Mouse (Mus musculus): ENCODE measurements at regions not wholly inside any gene's neighbourhood (a gene's known extent, or its start where the extent isn't known, plus 50 kb on each side); places are given as distances from the start of the nearest gene placed in this dataset.

DNA sequence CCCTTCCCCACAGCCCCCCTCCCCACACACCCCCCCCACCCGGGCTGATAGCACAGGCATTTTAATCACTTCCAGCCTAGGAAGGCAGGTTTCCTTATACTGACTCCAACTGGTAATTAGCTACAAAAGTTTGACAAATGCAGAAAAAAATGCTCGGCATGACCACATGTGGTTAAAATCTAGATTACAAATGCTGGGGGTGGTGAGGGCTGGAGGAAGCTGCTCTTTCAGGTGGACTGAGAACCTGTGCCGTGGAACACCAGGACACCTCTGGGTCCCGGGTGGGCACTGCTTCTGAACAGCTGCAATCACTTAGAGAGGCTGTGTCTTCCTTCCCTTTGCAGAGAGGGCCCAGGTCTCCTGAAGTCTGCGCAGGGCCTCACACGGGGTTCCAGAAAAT, 358.7 kb downstream of the Nuak1 start:
- Histone ChIP-seq H3K4me1 (ENCODE audit: control insufficient read depth in 2 of 2, insufficient read depth in 2 of 2, low read length in 2 of 2) (peaks cover 8 to 15% of the 10 kb centered on the region in 2 experiments), H3K4me3 (ENCODE audit: control insufficient read depth in 1 of 2, insufficient read depth in 1 of 2, low read depth in 1 of 2, low read length in 2 of 2) (no peak overlapping the region), H3K4me2 (ENCODE audit: low read length) (no peak overlapping the region), H3K27me3 (ENCODE audit: control insufficient read depth, insufficient read depth, low read length) (no peaks in the 10 kb centered on the region), H3K9me3 (ENCODE audit: control insufficient read depth, low read length) (peaks cover 7% of the 10 kb centered on the region), H3K27ac (replicated peaks in 1 of 2; ENCODE audit: control insufficient read depth in 1 of 2, insufficient read depth in 1 of 2, low read depth in 2 of 2, low read length in 2 of 2) (no peak overlapping the region), H3K9ac (ENCODE audit: low read length) (no peak overlapping the region), H3K36me3 (ENCODE audit: control insufficient read depth, insufficient read depth, low read length) (no peaks in the 10 kb centered on the region)
- no peak for ATAC-seq (ENCODE audit: insufficient number of reproducible peaks, insufficient read depth, low FRiP score, low read depth)
- 24% methylated on average over 6 of the region's 6 CpGs for WGBS

DNA sequence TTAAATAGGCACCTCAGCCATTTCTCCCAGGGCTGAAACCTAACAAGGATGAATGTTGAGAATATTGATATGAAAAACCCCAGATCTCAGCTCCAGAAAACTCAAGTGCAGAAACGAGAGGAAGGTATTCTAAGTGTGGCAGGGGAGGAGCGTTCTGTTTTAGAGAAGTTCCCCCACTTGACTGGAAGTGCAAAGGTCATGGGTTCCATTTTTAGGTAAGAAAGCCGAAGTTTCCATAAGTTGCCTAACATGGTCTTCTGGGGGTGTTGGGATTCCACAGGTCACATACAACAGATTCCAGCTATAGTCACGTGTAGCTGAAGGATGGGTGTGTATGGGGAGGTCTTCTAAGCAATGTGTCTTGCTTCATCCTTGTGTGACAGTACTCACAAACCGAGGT, 352.9 kb downstream of the Nuak1 start:
- Histone ChIP-seq H3K4me2 (ENCODE audit: low read length) (no peak overlapping the region), H3K27ac (replicated peaks in 1 of 2; ENCODE audit: control insufficient read depth in 1 of 2, insufficient read depth in 1 of 2, low read depth in 2 of 2, low read length in 2 of 2) (no peak overlapping the region), H3K27me3 (ENCODE audit: control insufficient read depth, insufficient read depth, low read length) (no peaks in the 10 kb centered on the region), H3K36me3 (ENCODE audit: control insufficient read depth, insufficient read depth, low read length) (no peaks in the 10 kb centered on the region), H3K4me1 (ENCODE audit: control insufficient read depth in 2 of 2, insufficient read depth in 2 of 2, low read length in 2 of 2) (no peaks in the 10 kb centered on the region), H3K9me3 (ENCODE audit: control insufficient read depth, low read length) (no peaks in the 10 kb centered on the region), H3K9ac (ENCODE audit: low read length) (no peak overlapping the region), H3K4me3 (ENCODE audit: control insufficient read depth in 1 of 2, insufficient read depth in 1 of 2, low read depth in 1 of 2, low read length in 2 of 2) (no peak overlapping the region)
- ATAC-seq (ENCODE audit: insufficient number of reproducible peaks, insufficient read depth, low FRiP score, low read depth), result no peak
- 65% methylated on average over 5 of the region's 5 CpGs for WGBS

DNA sequence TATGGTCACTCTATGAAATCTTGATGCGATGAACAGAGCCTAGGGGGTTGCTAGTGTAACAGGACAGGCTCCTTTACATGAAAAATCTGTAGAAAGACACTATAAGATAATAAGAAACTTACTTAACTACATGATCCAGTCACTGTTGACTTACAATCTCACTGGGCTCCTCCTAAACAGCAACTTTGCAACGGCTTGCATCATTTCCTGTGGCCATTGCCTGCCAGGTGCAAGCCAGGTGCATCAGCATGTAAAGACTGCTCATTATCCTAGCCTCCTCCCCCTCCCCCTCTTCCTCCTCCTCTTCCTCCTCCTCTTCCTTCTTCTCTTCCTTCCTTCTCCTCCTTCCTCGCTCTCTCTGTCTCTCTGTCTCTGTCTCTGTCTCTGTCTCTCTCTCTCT, 352.5 kb downstream of the Nuak1 start:
- no peak overlapping the region for H3K4me3 ChIP-seq (ENCODE audit: control insufficient read depth in 1 of 2, insufficient read depth in 1 of 2, low read depth in 1 of 2, low read length in 2 of 2)
- no peaks in the 10 kb centered on the region for H3K9me3 ChIP-seq (ENCODE audit: control insufficient read depth, low read length)
- H3K27ac ChIP-seq (replicated peaks in 1 of 2; ENCODE audit: control insufficient read depth in 1 of 2, insufficient read depth in 1 of 2, low read depth in 2 of 2, low read length in 2 of 2), result no peak overlapping the region
- no peak overlapping the region for H3K4me2 ChIP-seq (ENCODE audit: low read length)
- H3K36me3 ChIP-seq (ENCODE audit: control insufficient read depth, insufficient read depth, low read length), result no peaks in the 10 kb centered on the region
- ATAC-seq (ENCODE audit: insufficient number of reproducible peaks, insufficient read depth, low FRiP score, low read depth), result no peak
- H3K9ac ChIP-seq (ENCODE audit: low read length), result no peak overlapping the region
- no peaks in the 10 kb centered on the region for H3K4me1 ChIP-seq (ENCODE audit: control insufficient read depth in 2 of 2, insufficient read depth in 2 of 2, low read length in 2 of 2)
- WGBS, result 92% methylated on average over 3 of the region's 3 CpGs
- H3K27me3 ChIP-seq (ENCODE audit: control insufficient read depth, insufficient read depth, low read length), result no peaks in the 10 kb centered on the region

DNA sequence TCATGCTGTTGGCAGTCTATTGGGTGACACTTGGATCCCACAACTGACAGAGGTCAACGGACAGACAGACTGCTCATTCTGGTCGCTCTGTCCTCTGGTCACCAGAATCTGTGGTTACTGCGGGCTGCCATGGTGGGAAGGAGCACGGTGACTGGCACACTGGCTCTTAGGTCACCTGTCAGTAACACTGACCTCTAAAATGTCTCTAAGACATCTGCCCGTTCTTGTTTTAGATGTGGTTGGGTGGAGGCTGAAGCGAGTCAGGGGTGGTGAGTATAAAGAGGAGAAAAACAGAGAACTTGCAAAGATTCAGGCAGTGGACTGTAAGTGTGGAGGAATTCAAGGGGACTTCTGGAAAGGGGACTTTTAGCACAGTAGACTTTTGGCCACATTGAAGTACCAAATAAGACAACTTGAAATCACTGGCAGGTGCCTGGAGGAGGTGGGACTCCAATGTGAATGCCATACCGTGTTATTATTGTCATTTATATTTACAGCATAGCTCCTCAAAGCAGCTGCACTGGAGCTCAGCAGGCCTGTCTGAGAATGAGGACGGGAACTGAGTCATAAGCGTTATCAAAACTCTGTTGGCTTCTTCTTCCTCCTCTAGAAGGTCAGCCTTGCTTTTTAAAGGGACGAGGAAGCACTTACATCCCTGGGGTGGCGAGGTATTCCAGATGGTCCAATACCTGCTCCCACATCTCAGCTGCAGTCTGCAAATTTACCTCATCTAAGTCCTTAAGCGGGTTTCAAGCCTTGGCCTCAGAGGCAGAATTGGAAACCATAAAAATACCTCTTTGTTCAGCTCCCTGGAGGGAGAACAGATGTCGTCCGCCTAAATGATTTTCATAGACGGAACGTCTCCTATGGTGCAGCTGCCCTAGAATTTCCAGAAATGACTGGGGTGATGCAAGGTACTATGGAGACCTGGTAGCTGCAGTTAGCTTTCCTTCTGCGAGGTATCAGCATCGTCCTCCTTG, 351.3 kb downstream of the Nuak1 start:
- no peaks in the 10 kb centered on the region for H3K9me3 ChIP-seq (ENCODE audit: control insufficient read depth, low read length)
- H3K36me3 ChIP-seq (ENCODE audit: control insufficient read depth, insufficient read depth, low read length), result no peaks in the 10 kb centered on the region
- H3K27ac ChIP-seq (replicated peaks in 1 of 2; ENCODE audit: control insufficient read depth in 1 of 2, insufficient read depth in 1 of 2, low read depth in 2 of 2, low read length in 2 of 2), result no peak overlapping the region
- no peak for ATAC-seq (ENCODE audit: insufficient number of reproducible peaks, insufficient read depth, low FRiP score, low read depth)
- H3K4me3 ChIP-seq (ENCODE audit: control insufficient read depth in 1 of 2, insufficient read depth in 1 of 2, low read depth in 1 of 2, low read length in 2 of 2), result no peak overlapping the region
- no peak overlapping the region for H3K4me2 ChIP-seq (ENCODE audit: low read length)
- no peak overlapping the region for H3K9ac ChIP-seq (ENCODE audit: low read length)
- H3K27me3 ChIP-seq (ENCODE audit: control insufficient read depth, insufficient read depth, low read length), result no peaks in the 10 kb centered on the region
- H3K4me1 ChIP-seq (ENCODE audit: control insufficient read depth in 2 of 2, insufficient read depth in 2 of 2, low read length in 2 of 2), result no peaks in the 10 kb centered on the region
- 77% methylated on average over 18 of the region's 18 CpGs for WGBS

DNA sequence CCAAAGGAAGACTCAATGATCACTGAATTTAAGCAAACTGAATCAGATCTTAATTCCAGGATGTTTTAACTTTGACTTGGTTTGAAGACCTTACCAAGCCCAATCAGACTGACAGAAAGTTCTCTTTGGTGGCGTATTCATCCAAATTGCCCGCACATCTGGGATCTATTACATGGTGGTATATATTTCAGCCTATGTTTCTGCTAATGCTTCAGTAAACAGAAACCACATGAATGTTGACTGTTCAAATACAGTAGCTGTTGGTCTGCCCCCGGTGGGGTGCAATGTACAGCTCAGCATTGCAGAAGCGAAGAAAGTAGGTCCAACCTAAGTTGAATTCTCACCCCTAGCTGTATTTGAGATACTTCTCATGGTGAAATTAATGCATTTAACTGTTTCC, 346.5 kb downstream of the Nuak1 start:
- WGBS, result 89% methylated on average over 4 of the region's 4 CpGs
- H3K9ac ChIP-seq (ENCODE audit: low read length), result no peak overlapping the region
- no peak for ATAC-seq (ENCODE audit: insufficient number of reproducible peaks, insufficient read depth, low FRiP score, low read depth)

DNA sequence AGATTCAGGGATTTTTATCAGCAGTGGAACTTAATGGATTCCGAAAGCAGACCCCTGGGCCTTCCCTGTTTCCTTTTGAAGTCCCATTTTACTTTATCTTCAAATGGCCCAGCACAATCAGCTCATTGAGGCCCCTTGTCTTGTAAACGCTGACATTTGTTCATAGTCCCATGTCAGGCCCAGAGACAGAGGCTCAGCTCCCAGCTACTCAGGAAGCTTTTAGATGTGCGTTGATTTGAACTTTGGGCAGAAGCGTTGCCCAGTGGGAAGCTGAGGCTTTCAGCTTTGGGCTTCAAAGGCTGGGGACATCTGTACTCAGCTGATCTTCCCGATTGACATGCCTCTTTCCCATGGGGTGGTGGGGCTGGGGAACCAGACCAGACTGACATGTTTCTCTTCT, 343.2 kb downstream of the Nuak1 start:
- H3K27me3 ChIP-seq (ENCODE audit: control insufficient read depth, insufficient read depth, low read length), result no peaks in the 10 kb centered on the region
- H3K9ac ChIP-seq (ENCODE audit: low read length), result no peak overlapping the region
- no peaks in the 10 kb centered on the region for H3K4me1 ChIP-seq (ENCODE audit: control insufficient read depth in 2 of 2, insufficient read depth in 2 of 2, low read length in 2 of 2)
- ATAC-seq (ENCODE audit: insufficient number of reproducible peaks, insufficient read depth, low FRiP score, low read depth), result no peak
- no peaks in the 10 kb centered on the region for H3K9me3 ChIP-seq (ENCODE audit: control insufficient read depth, low read length)
- WGBS, result 26% methylated on average over 5 of the region's 5 CpGs
- H3K36me3 ChIP-seq (ENCODE audit: control insufficient read depth, insufficient read depth, low read length), result no peaks in the 10 kb centered on the region
- no peak overlapping the region for H3K4me2 ChIP-seq (ENCODE audit: low read length)
- H3K27ac ChIP-seq (replicated peaks in 1 of 2; ENCODE audit: control insufficient read depth in 1 of 2, insufficient read depth in 1 of 2, low read depth in 2 of 2, low read length in 2 of 2), result no peak overlapping the region
- no peak overlapping the region for H3K4me3 ChIP-seq (ENCODE audit: control insufficient read depth in 1 of 2, insufficient read depth in 1 of 2, low read depth in 1 of 2, low read length in 2 of 2)

More for the DNA sequence above, 346.5 kb downstream of the Nuak1 start:
- H3K27me3 ChIP-seq (ENCODE audit: control insufficient read depth, insufficient read depth, low read length), result no peaks in the 10 kb centered on the region
- H3K4me2 ChIP-seq (ENCODE audit: low read length), result no peak overlapping the region
- H3K36me3 ChIP-seq (ENCODE audit: control insufficient read depth, insufficient read depth, low read length), result no peaks in the 10 kb centered on the region
- no peak overlapping the region for H3K27ac ChIP-seq (replicated peaks in 1 of 2; ENCODE audit: control insufficient read depth in 1 of 2, insufficient read depth in 1 of 2, low read depth in 2 of 2, low read length in 2 of 2)
- no peaks in the 10 kb centered on the region for H3K9me3 ChIP-seq (ENCODE audit: control insufficient read depth, low read length)
- H3K4me3 ChIP-seq (ENCODE audit: control insufficient read depth in 1 of 2, insufficient read depth in 1 of 2, low read depth in 1 of 2, low read length in 2 of 2), result no peak overlapping the region
- no peaks in the 10 kb centered on the region for H3K4me1 ChIP-seq (ENCODE audit: control insufficient read depth in 2 of 2, insufficient read depth in 2 of 2, low read length in 2 of 2)

DNA sequence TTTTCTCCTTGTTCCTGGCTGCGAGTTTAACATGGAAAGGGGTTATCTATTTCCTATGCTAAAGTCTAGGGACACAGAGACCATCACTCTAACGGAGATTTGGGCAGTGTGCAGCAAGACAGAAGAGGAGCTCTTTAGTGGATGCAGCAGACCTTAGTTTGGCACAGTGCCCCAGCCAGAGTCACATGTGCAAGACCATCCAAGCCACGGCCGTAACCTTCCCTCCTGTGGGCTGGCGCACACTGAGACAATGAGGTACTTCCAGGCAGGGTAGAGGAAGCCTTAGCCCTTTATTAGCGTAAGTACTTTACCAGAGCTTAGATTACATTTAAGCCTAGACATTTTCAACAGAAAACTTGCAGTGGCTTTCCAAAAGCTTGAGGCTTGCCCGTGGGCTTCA, 336.4 kb downstream of the Nuak1 start:
- 53% methylated on average over 7 of the region's 7 CpGs for WGBS
- Histone ChIP-seq H3K9ac (ENCODE audit: low read length) (no peak overlapping the region), H3K9me3 (ENCODE audit: control insufficient read depth, low read length) (no peaks in the 10 kb centered on the region), H3K4me3 (ENCODE audit: control insufficient read depth in 1 of 2, insufficient read depth in 1 of 2, low read depth in 1 of 2, low read length in 2 of 2) (no peak overlapping the region), H3K4me1 (ENCODE audit: control insufficient read depth in 2 of 2, insufficient read depth in 2 of 2, low read length in 2 of 2) (0 out of 4 replicates have a peak, but pooled peaks cover 2 to 3% of the 10 kb centered on the region in 2 experiments), H3K27ac (replicated peaks in 1 of 2; ENCODE audit: control insufficient read depth in 1 of 2, insufficient read depth in 1 of 2, low read depth in 2 of 2, low read length in 2 of 2) (no peak overlapping the region), H3K36me3 (ENCODE audit: control insufficient read depth, insufficient read depth, low read length) (no peaks in the 10 kb centered on the region), H3K4me2 (ENCODE audit: low read length) (no peak overlapping the region), H3K27me3 (ENCODE audit: control insufficient read depth, insufficient read depth, low read length) (no peaks in the 10 kb centered on the region)
- no peak for ATAC-seq (ENCODE audit: insufficient number of reproducible peaks, insufficient read depth, low FRiP score, low read depth)
